Mouse (Mus musculus): ENCODE data around the gene Zfp51. TPM values are rescaled to one million over a fixed set of nuclear protein-coding genes. Genes with fewer than 3 reads are reported as not detected.
"Not testable (repeated sequence)": the region's sequence is repeated elsewhere in the genome, so short reads cannot be mapped to it uniquely, and the experiment has no call there.

Gene Zfp51
- polyA plus RNA-seq, 1 experiment from 2014 or later: 17.3 TPM

- H3K9ac ChIP-seq; H3K4me3 ChIP-seq; H3K27me3 ChIP-seq; H3K27ac ChIP-seq; H3K4me2 ChIP-seq (replicated peaks); H3K4me1 ChIP-seq; H3K36me3 ChIP-seq; ATAC-seq (ENCODE audit: low FRiP score, low read depth); H3K9me3 ChIP-seq: not testable (repeated sequence)
- WGBS: 74% methylated on average over 10 of the region's 10 CpGs
Measured at GRCm38 (mm10) chr17:21478103-21478777, 28.1 kb downstream of the Zfp51 start.

- ATAC-seq (ENCODE audit: low FRiP score, low read depth): peak; percentile 100
- Histone ChIP-seq H3K27me3 (no peaks in the 10 kb centered on the region), H3K9ac (peak within 1 kb of the TSS; percentile 80), H3K27ac (peak within 1 kb of the TSS; percentile 55; the same call in 1 of the 2 replicates), H3K9me3 (no peaks in the 10 kb centered on the region), H3K36me3 (peaks cover 8% of the 10 kb centered on the region), H3K4me1 (peaks cover 7% of the 10 kb centered on the region; the same call in 1 of the 2 replicates), H3K4me2 (replicated peaks) (peak within 1 kb of the TSS; percentile 72), H3K4me3 (peak within 1 kb of the TSS; percentile 76)
- WGBS: under 1% methylated on average over 34 of the region's 34 CpGs
Measured at GRCm38 (mm10) chr17:21488760-21489499, 38.8 kb downstream of the Zfp51 start, which contains the start of gene Zfp53. Gene Zfp53 (plus strand): TSS chr17:21488998.

- no peaks in the 10 kb centered on the region for H3K9me3 ChIP-seq
- H3K4me1 ChIP-seq: peaks cover 7% of the 10 kb centered on the region; the same call in 1 of the 2 replicates
- WGBS: 21% methylated on average over 8 of the region's 8 CpGs
- peaks cover 14% of the 10 kb centered on the region for H3K36me3 ChIP-seq
- ATAC-seq (ENCODE audit: low FRiP score, low read depth): no peak
- H3K4me2 ChIP-seq (replicated peaks): peak overlapping the region; percentile 72
- H3K9ac ChIP-seq: peak overlapping the region; percentile 80
- peak overlapping the region; percentile 76 for H3K4me3 ChIP-seq
- H3K27me3 ChIP-seq: no peaks in the 10 kb centered on the region
- H3K27ac ChIP-seq: 0 out of 2 replicates have a peak overlapping the region, but pooled peaks have one; percentile 55
Measured at GRCm38 (mm10) chr17:21489500-21490001, 39.4 kb downstream of the Zfp51 start.

- no peaks in the 10 kb centered on the region for H3K27me3 ChIP-seq
- 71% methylated on average over 1 of the region's 1 CpGs for WGBS
- H3K27ac ChIP-seq: no peak overlapping the region
- no peak overlapping the region for H3K4me3 ChIP-seq
- no peaks in the 10 kb centered on the region for H3K9me3 ChIP-seq
- H3K9ac ChIP-seq: no peak overlapping the region
- no peak for ATAC-seq (ENCODE audit: low FRiP score, low read depth)
- H3K4me2 ChIP-seq (replicated peaks): no peak overlapping the region
- peaks cover 17% of the 10 kb centered on the region for H3K36me3 ChIP-seq
- H3K4me1 ChIP-seq: no peaks in the 10 kb centered on the region
Measured at GRCm38 (mm10) chr17:21501365-21501764, 51.2 kb downstream of the Zfp51 start.

- H3K4me2 ChIP-seq (replicated peaks): no peak overlapping the region
- H3K36me3 ChIP-seq: peaks cover 21% of the 10 kb centered on the region
- no peaks in the 10 kb centered on the region for H3K27me3 ChIP-seq
- no peak overlapping the region for H3K4me3 ChIP-seq
- 91% methylated on average over 1 of the region's 1 CpGs for WGBS
- no peaks in the 10 kb centered on the region for H3K9me3 ChIP-seq
- no peaks in the 10 kb centered on the region for H3K4me1 ChIP-seq
- ATAC-seq (ENCODE audit: low FRiP score, low read depth): no peak
- no peak overlapping the region for H3K27ac ChIP-seq
- no peak overlapping the region for H3K9ac ChIP-seq
Measured at GRCm38 (mm10) chr17:21504524-21504923, 54.4 kb downstream of the Zfp51 start.

- Histone ChIP-seq H3K4me2 (replicated peaks) (no peak overlapping the region), H3K4me1 (no peaks in the 10 kb centered on the region), H3K36me3 (peaks cover 29% of the 10 kb centered on the region), H3K27ac (no peak overlapping the region), H3K27me3 (no peaks in the 10 kb centered on the region), H3K9me3 (no peaks in the 10 kb centered on the region), H3K4me3 (no peak overlapping the region), H3K9ac (no peak overlapping the region)
- WGBS: 96% methylated on average over 3 of the region's 3 CpGs
- no peak for ATAC-seq (ENCODE audit: low FRiP score, low read depth)
Measured at GRCm38 (mm10) chr17:21506258-21506657, 56.1 kb downstream of the Zfp51 start.

GRCm38 (mm10) chr17:21509756-21510155 is 59.6 kb downstream of the Zfp51 start:
- H3K9ac ChIP-seq: no peak overlapping the region
- no peaks in the 10 kb centered on the region for H3K4me1 ChIP-seq
- H3K4me2 ChIP-seq (replicated peaks): no peak overlapping the region
- H3K36me3 ChIP-seq: peaks cover 37% of the 10 kb centered on the region
- no peak overlapping the region for H3K27ac ChIP-seq
- H3K4me3 ChIP-seq: no peak overlapping the region
- no peaks in the 10 kb centered on the region for H3K9me3 ChIP-seq
- no peaks in the 10 kb centered on the region for H3K27me3 ChIP-seq
- ATAC-seq (ENCODE audit: low FRiP score, low read depth): no peak

Other genes with a start within 250 kb of the Zfp51 start
- not detected in 2 replicates for gene Vmn1r234, start 224.3 kb upstream of the Zfp51 start, polyA plus RNA-seq (2015; fragmentation: Nextera tagmentation; extraction: Ambion mirVana)
- gene Vmn1r235, start 194.0 kb upstream of the Zfp51 start, polyA plus RNA-seq (2015; fragmentation: Nextera tagmentation; extraction: Ambion mirVana): not detected in 2 replicates
- not detected in 2 replicates for gene Vmn1r236, start 167.4 kb upstream of the Zfp51 start, polyA plus RNA-seq (2015; fragmentation: Nextera tagmentation; extraction: Ambion mirVana)
- not detected in 2 replicates for gene Vmn1r237, start 138.5 kb upstream of the Zfp51 start, polyA plus RNA-seq (2015; fragmentation: Nextera tagmentation; extraction: Ambion mirVana)
- gene Zfp677, start 66.6 kb upstream of the Zfp51 start, polyA plus RNA-seq (2015; fragmentation: Nextera tagmentation; extraction: Ambion mirVana): 3.5 and 4.6 TPM in 2 replicates
- 4.1 and 4.8 TPM in 2 replicates for gene Zfp54, start 27.1 kb upstream of the Zfp51 start, polyA plus RNA-seq (2015; fragmentation: Nextera tagmentation; extraction: Ambion mirVana)
- gene Zfp53, start 38.6 kb downstream of the Zfp51 start, polyA plus RNA-seq (2015; fragmentation: Nextera tagmentation; extraction: Ambion mirVana): 12.4 TPM in 2 replicates
- 4.9 and 5.1 TPM in 2 replicates for gene Zfp52, start 85.2 kb downstream of the Zfp51 start, polyA plus RNA-seq (2015; fragmentation: Nextera tagmentation; extraction: Ambion mirVana)
- 16.9 and 17.9 TPM in 2 replicates for gene Zfp948, start 116.6 kb downstream of the Zfp51 start, polyA plus RNA-seq (2015; fragmentation: Nextera tagmentation; extraction: Ambion mirVana)
- 5.7 and 6.3 TPM in 2 replicates for gene Zfp983, start 200.2 kb downstream of the Zfp51 start, polyA plus RNA-seq (2015; fragmentation: Nextera tagmentation; extraction: Ambion mirVana)
- 7.6 and 8.0 TPM in 2 replicates for gene Gm10226, start 241.5 kb downstream of the Zfp51 start, polyA plus RNA-seq (2015; fragmentation: Nextera tagmentation; extraction: Ambion mirVana)